Mouse (Mus musculus) MEL (cell line): ENCODE results near the gene Nrp1. TPM values are rescaled to one million over a fixed set of nuclear protein-coding genes. Genes with fewer than 3 reads are reported as not detected.

Experiments used
- DNase-seq: peaks from one replicate; pipeline ENCODE4 v3.0.0; 2011; ENCODE audit warnings: low read depth, low spot score
- H3K27ac ChIP-seq: 2 replicates; pipeline ENCODE4 v1.5.1; 2012; ENCODE audit warnings: low read depth, mild to moderate bottlenecking, control low read depth, low read length, moderate library complexity; ENCODE audit not compliant: control insufficient read depth
- H3K27me3 ChIP-seq, 2 experiments: fragments of 150-350 bp in 1 of 2; sonication (generic) in 1 of 2; 2 replicates each; pipeline ENCODE4 v1.6.1; 2012; ENCODE audit warnings: low read length in 2 of 2, mild to moderate bottlenecking in 2 of 2, improper control_type of control experiment in 1 of 2, moderate library complexity in 1 of 2; ENCODE audit not compliant: insufficient read depth in 2 of 2, control insufficient read depth in 1 of 2
- H3K36me3 ChIP-seq, 2 experiments: 2 replicates each; pipeline ENCODE4 v1.6.1; 2012 to 2014; ENCODE audit warnings: low read length in 2 of 2, improper control_type of control experiment in 1 of 2, inconsistent platforms in 1 of 2, mild to moderate bottlenecking in 1 of 2; ENCODE audit not compliant: insufficient read depth in 2 of 2, control insufficient read depth in 1 of 2
- H3K4me1 ChIP-seq, 2 experiments: fragments of 150-350 bp in 1 of 2; sonication (generic) in 1 of 2; 2 replicates each; pipeline ENCODE4 v1.6.1; 2012; ENCODE audit warnings: low read length in 2 of 2, improper control_type of control experiment in 1 of 2, mild to moderate bottlenecking in 1 of 2; ENCODE audit not compliant: insufficient read depth in 2 of 2, control insufficient read depth in 1 of 2
- H3K4me3 ChIP-seq, 2 experiments: fragments of 150-350 bp in 1 of 2; sonication (generic) in 1 of 2; 2 replicates each; pipeline ENCODE4 v1.5.1; 2012; ENCODE audit warnings: low read depth in 2 of 2, low read length in 2 of 2, mild to moderate bottlenecking in 2 of 2, moderate library complexity in 2 of 2, control low read depth in 1 of 2, improper control_type of control experiment in 1 of 2; ENCODE audit not compliant: control insufficient read depth in 1 of 2, insufficient read depth in 1 of 2
- H3K79me2 ChIP-seq: 2 replicates; pipeline ENCODE4 v1.6.1; 2012; ENCODE audit warnings: mild to moderate bottlenecking, low read length, moderate library complexity; ENCODE audit not compliant: control insufficient read depth, poor library complexity, insufficient read depth
- H3K9ac ChIP-seq: 2 replicates; pipeline ENCODE4 v1.6.1; 2012; ENCODE audit warnings: low read depth, mild to moderate bottlenecking, control low read depth, low read length, moderate library complexity; ENCODE audit not compliant: control insufficient read depth, poor library complexity, severe bottlenecking
- H3K9me3 ChIP-seq: fragments of 150-350 bp; sonication (generic); replicated peaks from 2 replicates; pipeline ENCODE4 v1.6.1; 2012; ENCODE audit warnings: mild to moderate bottlenecking, low read length, improper control_type of control experiment, moderate library complexity; ENCODE audit not compliant: insufficient read depth
- BHLHE40 ChIP-seq: IDR thresholded peaks from 2 replicates; pipeline ENCODE4 v1.6.1; 2012; ENCODE audit warnings: low read depth, mild to moderate bottlenecking, inconsistent platforms, low read length, improper control_type of control experiment, borderline replicate concordance
- CHD1 ChIP-seq: IDR thresholded peaks from 2 replicates; pipeline ENCODE4 v1.6.1; 2012; ENCODE audit warnings: low read depth, mild to moderate bottlenecking, inconsistent platforms, low read length, improper control_type of control experiment
- E2F4 ChIP-seq: IDR thresholded peaks from 2 replicates; pipeline ENCODE4 v1.6.1; 2011; ENCODE audit warnings: low read depth, low read length, improper control_type of control experiment, borderline replicate concordance
- GABPA ChIP-seq: IDR thresholded peaks from 2 replicates; pipeline ENCODE4 v1.6.1; 2012; ENCODE audit warnings: low read depth, mild to moderate bottlenecking, inconsistent platforms, low read length, improper control_type of control experiment, moderate library complexity
- JUND ChIP-seq: IDR thresholded peaks from 2 replicates; pipeline ENCODE4 v1.6.1; 2011; ENCODE audit warnings: low read depth, mild to moderate bottlenecking, improper control_type of control experiment, low read length
- KAT2A ChIP-seq: conservative IDR thresholded peaks from 2 replicates; pipeline ENCODE4 v1.6.1; 2012; ENCODE audit warnings: low read depth, low read length, improper control_type of control experiment, inconsistent platforms
- MAFK ChIP-seq: IDR thresholded peaks from 2 replicates; pipeline ENCODE4 v1.6.1; 2011; ENCODE audit warnings: low read depth, mild to moderate bottlenecking, low read length, improper control_type of control experiment, borderline replicate concordance
- MAX ChIP-seq: IDR thresholded peaks from 2 replicates; pipeline ENCODE4 v1.6.1; 2011; ENCODE audit warnings: low read length, improper control_type of control experiment
- MAZ ChIP-seq: IDR thresholded peaks from 2 replicates; pipeline ENCODE4 v1.6.1; 2012; ENCODE audit warnings: low read depth, mild to moderate bottlenecking, inconsistent platforms, low read length, improper control_type of control experiment
- MYB ChIP-seq: IDR thresholded peaks from 2 replicates; pipeline ENCODE4 v1.6.1; 2011; ENCODE audit warnings: mild to moderate bottlenecking, low read depth, low read length, improper control_type of control experiment
- MYC ChIP-seq: IDR thresholded peaks from 2 replicates; pipeline ENCODE4 v1.6.1; 2011; ENCODE audit warnings: low read depth, mild to moderate bottlenecking, low read length, improper control_type of control experiment, moderate library complexity
- NELFE ChIP-seq: IDR thresholded peaks from 2 replicates; pipeline ENCODE4 v1.6.1; 2011; ENCODE audit warnings: low read depth, low read length, improper control_type of control experiment
- POLR2A ChIP-seq, 2 experiments: IDR thresholded peaks; 2 replicates each; pipeline ENCODE4 v1.6.1; 2011 to 2012; ENCODE audit warnings: low read length in 2 of 2, mild to moderate bottlenecking in 2 of 2, control low read depth in 1 of 2, improper control_type of control experiment in 1 of 2, low read depth in 1 of 2, moderate library complexity in 1 of 2; ENCODE audit not compliant: control insufficient read depth in 1 of 2, insufficient read depth in 1 of 2, poor library complexity in 1 of 2
- SIN3A ChIP-seq: IDR thresholded peaks from 2 replicates; pipeline ENCODE4 v1.6.1; 2012; ENCODE audit warnings: low read length, improper control_type of control experiment, inconsistent platforms
- TCF12 ChIP-seq: IDR thresholded peaks from 2 replicates; pipeline ENCODE4 v1.6.1; 2014; ENCODE audit warnings: low read depth, mild to moderate bottlenecking, inconsistent platforms, low read length, improper control_type of control experiment, moderate library complexity
- UBTF ChIP-seq: IDR thresholded peaks from 2 replicates; pipeline ENCODE4 v1.6.1; 2012; ENCODE audit warnings: low read depth, mild to moderate bottlenecking, inconsistent platforms, low read length, improper control_type of control experiment, moderate library complexity, borderline replicate concordance; ENCODE audit not compliant: insufficient read depth
- USF1 ChIP-seq: IDR thresholded peaks from 2 replicates; pipeline ENCODE4 v1.6.1; 2014; ENCODE audit warnings: low read depth, mild to moderate bottlenecking, inconsistent platforms, low read length, improper control_type of control experiment, moderate library complexity
- ZMIZ1 ChIP-seq: IDR thresholded peaks from 2 replicates; pipeline ENCODE4 v1.6.1; 2012; ENCODE audit warnings: low read depth, mild to moderate bottlenecking, inconsistent platforms, low read length, improper control_type of control experiment, moderate library complexity
- polyA plus RNA-seq, 2 experiments: library from polyadenylated mRNA; stranded (reverse) in 1 of 2; unstranded in 1 of 2; fragments of >175 nt in 1 of 2; fragments of >200 nt in 1 of 2; gene quantifications; 2 replicates each; pipeline versions ENCODE4 v1.2.1 to v1.2.4; 2012; ENCODE audit warnings: low replicate concordance in 2 of 2, low read depth in 1 of 2; ENCODE audit not compliant: insufficient read length in 2 of 2, insufficient read depth in 1 of 2, missing spikeins in 1 of 2
- total RNA-seq: library from RNA; depleted of rRNA; stranded (reverse); fragments of 300-350 nt; gene quantifications from 2 replicates; pipeline ENCODE4 v1.2.3, GENCODE M21; 2012

The Nrp1 gene
- total and polyA plus RNA-seq, 3 experiments: not detected

- H3K27me3 ChIP-seq: no peaks in the 10 kb centered on the region
- no peak overlapping the region for H3K27ac ChIP-seq
- no peaks in the 10 kb centered on the region for H3K4me1 ChIP-seq
- H3K9ac ChIP-seq: no peak overlapping the region
- no peaks in the 10 kb centered on the region for H3K79me2 ChIP-seq
- no peak overlapping the region for H3K4me3 ChIP-seq
- H3K36me3 ChIP-seq: no peaks in the 10 kb centered on the region
- no peak for DNase-seq
- no peaks in the 10 kb centered on the region for H3K9me3 ChIP-seq
- TF ChIP-seq KAT2A: no peak
- TF ChIP-seq MAFK: no peak
These were observed 153.3 kb downstream of the Nrp1 start for GRCm38 (mm10) chr8:128511732-128512131.

DNA sequence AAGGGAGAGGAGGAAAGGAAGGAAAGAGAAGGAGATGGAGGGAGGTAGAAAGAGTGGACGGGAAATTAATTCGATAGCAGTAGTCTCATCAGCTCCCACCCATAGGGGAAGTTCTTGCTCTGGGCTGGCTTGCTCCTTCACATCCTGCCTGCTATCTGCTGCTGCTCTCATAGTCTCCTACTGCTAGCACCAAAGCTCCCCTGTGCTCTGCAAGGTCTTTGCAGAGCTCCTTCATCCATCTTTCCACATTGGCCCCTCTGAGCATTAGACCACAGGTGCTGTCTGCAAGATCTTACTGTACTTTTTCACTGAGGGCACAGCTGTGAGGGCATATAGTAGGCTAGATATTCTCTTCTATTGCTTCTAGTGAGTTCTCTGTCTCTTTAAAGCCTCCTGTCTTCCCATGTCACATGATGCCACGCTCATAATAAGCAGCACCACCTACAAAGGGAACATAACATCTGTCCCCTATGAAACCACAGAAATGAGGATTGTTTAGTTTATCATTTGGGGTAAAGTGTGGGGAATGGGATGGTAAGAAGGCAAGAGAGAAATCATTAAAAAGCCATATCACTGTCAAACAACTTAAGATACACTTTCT is 158.5 kb downstream of the Nrp1 start:
- Histone ChIP-seq H3K9me3 (no peaks in the 10 kb centered on the region), H3K4me3 (no peak overlapping the region), H3K36me3 (no peaks in the 10 kb centered on the region), H3K9ac (no peak overlapping the region), H3K27me3 (no peaks in the 10 kb centered on the region), H3K27ac (no peak overlapping the region), H3K79me2 (no peaks in the 10 kb centered on the region), H3K4me1 (no peaks in the 10 kb centered on the region)
- TF ChIP-seq MAFK (no peak), TCF12 (no peak), JUND (no peak), USF1 (no peak), CHD1 (no peak), BHLHE40 (no peak), MYC (no peak), POLR2A (IDR thresholded peaks at IDR 0.05; ENCODE audit: control insufficient read depth in 1 of 2, insufficient read depth in 1 of 2, low read depth in 1 of 2, low read length in 2 of 2, poor library complexity in 1 of 2) (no peak), GABPA (no peak), SIN3A (no peak)
- DNase-seq: no peak

DNA sequence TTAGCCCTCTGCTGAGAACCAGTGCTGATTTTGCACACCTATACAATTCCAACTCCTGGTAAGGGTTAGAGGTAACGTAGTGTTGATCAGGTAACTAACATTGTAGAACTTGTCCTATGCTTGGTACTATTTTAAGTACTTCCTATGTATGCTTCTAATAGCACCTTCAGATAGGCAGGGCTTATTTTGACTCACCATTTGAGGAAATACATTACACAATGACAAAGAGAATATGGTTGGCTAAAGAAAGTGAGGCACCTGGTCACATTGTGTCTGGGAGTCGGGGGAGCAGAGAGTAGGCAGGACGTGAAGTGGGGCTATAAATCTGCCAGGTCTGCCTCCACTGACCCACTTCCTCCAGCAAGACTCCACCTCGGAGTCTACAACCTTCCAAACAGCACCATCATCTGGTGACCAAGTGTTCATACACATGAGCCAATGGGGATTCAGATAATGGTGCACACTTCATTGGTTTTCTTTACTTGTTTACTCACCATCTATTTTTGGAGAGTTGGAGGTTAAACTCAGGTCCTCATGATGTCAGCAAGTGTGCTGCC is 159.2 kb downstream of the Nrp1 start:
- Histone ChIP-seq H3K36me3 (no peaks in the 10 kb centered on the region), H3K4me3 (no peak overlapping the region), H3K4me1 (no peaks in the 10 kb centered on the region), H3K79me2 (no peaks in the 10 kb centered on the region), H3K9ac (no peak overlapping the region), H3K27me3 (no peaks in the 10 kb centered on the region), H3K9me3 (no peaks in the 10 kb centered on the region), H3K27ac (no peak overlapping the region)
- DNase-seq: no peak
- TF ChIP-seq MAFK (no peak), BHLHE40 (no peak), SIN3A (no peak), MYB (no peak), E2F4 (no peak), UBTF (no peak), ZMIZ1 (no peak), NELFE (no peak), MAZ (no peak), MAX (no peak)
